Mouse (Mus musculus) embryonic facial prominence, embryonic 14.5 days (tissue): ENCODE measurements around the gene Hspa12b. TPM values are rescaled to one million over a fixed set of nuclear protein-coding genes. Genes with fewer than 3 reads are reported as not detected.

Experiments
- ATAC-seq: fragments of 200-750 bp; cut with Nextera tagmentation; 2 replicates; pipeline ENCODE4 v1.8.0; 2017; ENCODE audit warnings: low read depth, moderate number of reproducible peaks, moderate TSS enrichment
- DNase-seq: peaks from one replicate; pipeline ENCODE4 v3.0.0-alpha.2; 2015; ENCODE audit warnings: low spot score
- H3K27ac ChIP-seq: fragments of 300-500 bp; sonication (generic); replicated peaks from 2 replicates; pipeline ENCODE4 v1.5.1; 2014; ENCODE audit warnings: low read depth, mild to moderate bottlenecking, low read length, moderate library complexity
- H3K27me3 ChIP-seq: fragments of 300-500 bp; sonication (generic); replicated peaks from 2 replicates; pipeline ENCODE4 v1.6.1; 2014; ENCODE audit warnings: low read length; ENCODE audit not compliant: control insufficient read depth, insufficient read depth
- H3K36me3 ChIP-seq: fragments of 300-500 bp; sonication (generic); 2 replicates; pipeline ENCODE4 v1.6.1; 2014; ENCODE audit warnings: low read length, mixed read lengths; ENCODE audit not compliant: control insufficient read depth, insufficient read depth
- H3K4me1 ChIP-seq: fragments of 300-500 bp; sonication (generic); 2 replicates; pipeline ENCODE4 v1.6.1; 2014; ENCODE audit warnings: antibody characterized with exemption, low read length; ENCODE audit not compliant: control insufficient read depth, insufficient read depth
- H3K4me2 ChIP-seq: fragments of 300-500 bp; sonication (generic); 2 replicates; pipeline ENCODE4 v1.6.1; 2014; ENCODE audit warnings: low read depth, mild to moderate bottlenecking, low read length, moderate library complexity, mixed read lengths
- H3K4me3 ChIP-seq: fragments of 300-500 bp; sonication (generic); 2 replicates; pipeline ENCODE4 v1.5.1; 2014; ENCODE audit warnings: low read depth, mild to moderate bottlenecking, low read length
- H3K9ac ChIP-seq: fragments of 300-500 bp; sonication (generic); 2 replicates; pipeline ENCODE4 v1.6.1; 2014; ENCODE audit warnings: low read depth, mild to moderate bottlenecking, low read length, moderate library complexity, mixed read lengths
- H3K9me3 ChIP-seq: fragments of 300-500 bp; sonication (generic); 2 replicates; pipeline ENCODE4 v1.6.1; 2016; ENCODE audit warnings: low read length; ENCODE audit not compliant: control insufficient read depth
- WGBS: fragments of 180-500 bp; shearing (Covaris S2); extraction: QIAGEN DNeasy Blood & Tissue Kit; methylation state at CpG from one replicate; pipeline ENCODE4 v1.1.7; 2014; 5-methylcytosine and 5-hydroxymethylcytosine counted together
- polyA plus RNA-seq: library from polyadenylated mRNA; unstranded; fragments of >200 nt; fragmentation: Nextera tagmentation; extraction: Ambion mirVana; gene quantifications from 2 replicates; pipeline ENCODE4 v1.2.1, GENCODE M21; 2014

The Hspa12b gene
- polyA plus RNA-seq: 9.2 and 10.9 TPM in 2 replicates

GRCm38 (mm10) chr2:131127161-131127730 lies at the start of gene Hspa12b:
Gene Hspa12b (plus strand): TSS chr2:131127280.
- ATAC-seq (peak; percentile 96), DNase-seq (peak; percentile 89)
- Histone ChIP-seq H3K4me2 (peak within 1 kb of the TSS; percentile 80), H3K27ac (peak within 1 kb of the TSS; percentile 88), H3K27me3 (no peaks in the 10 kb centered on the region), H3K9ac (peak within 1 kb of the TSS; percentile 89), H3K36me3 (0 out of 2 replicates have a peak, but pooled peaks cover 4% of the 10 kb centered on the region), H3K4me3 (peak within 1 kb of the TSS; percentile 74), H3K9me3 (no peaks in the 10 kb centered on the region), H3K4me1 (peaks cover 25% of the 10 kb centered on the region)
- 4% methylated on average over 4 of the region's 28 CpGs for WGBS

DNA sequence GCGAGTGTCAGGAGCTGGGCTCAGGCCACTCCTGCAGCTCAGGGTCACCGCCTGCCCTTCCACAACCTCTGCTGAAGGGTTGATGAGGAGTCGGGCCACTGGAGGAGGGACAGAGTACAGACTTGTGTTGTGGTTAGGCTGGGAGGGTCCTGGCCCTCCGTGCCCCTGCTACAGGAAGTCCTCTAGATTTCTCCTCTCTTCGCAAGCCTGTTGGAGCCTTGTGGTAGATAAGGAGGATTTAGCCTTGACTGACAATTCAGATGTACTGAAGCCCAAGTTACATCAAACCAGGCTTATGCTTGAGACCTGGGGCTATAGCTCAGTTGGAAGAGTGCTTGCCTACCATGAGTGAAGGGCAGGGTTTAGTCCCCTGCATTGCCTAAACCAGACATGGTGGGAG lies 46.6 kb upstream of the Hspa12b start:
- H3K4me2 ChIP-seq: no peak overlapping the region
- no peaks in the 10 kb centered on the region for H3K9me3 ChIP-seq
- no peaks in the 10 kb centered on the region for H3K27me3 ChIP-seq
- H3K4me3 ChIP-seq: no peak overlapping the region
- no peaks in the 10 kb centered on the region for H3K4me1 ChIP-seq
- no peak overlapping the region for H3K9ac ChIP-seq
- H3K36me3 ChIP-seq: no peaks in the 10 kb centered on the region
- H3K27ac ChIP-seq: no peak overlapping the region
- DNase-seq (no peak), ATAC-seq (no peak)
- WGBS: 77% methylated on average over 5 of the region's 5 CpGs

DNA sequence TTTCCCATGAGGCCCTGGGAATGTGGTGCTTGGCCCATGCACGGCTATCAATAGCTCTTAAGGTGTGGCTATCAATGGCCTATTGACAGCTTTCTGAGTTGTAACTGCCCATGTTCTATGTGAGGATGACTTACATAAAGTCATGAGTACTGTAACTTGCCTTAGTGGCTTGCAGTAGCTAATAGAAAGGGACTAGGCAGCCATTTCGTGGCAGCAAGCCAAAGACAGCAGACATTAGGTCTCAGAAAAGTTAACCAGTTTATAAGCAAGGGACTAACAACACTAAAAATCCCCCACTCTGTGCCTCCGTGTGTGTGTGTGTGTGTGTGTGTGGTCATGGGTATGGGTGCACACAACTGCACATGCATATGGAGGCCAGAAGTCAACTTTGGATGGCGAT lies 42.9 kb upstream of the Hspa12b start:
- Histone ChIP-seq H3K27me3 (no peaks in the 10 kb centered on the region), H3K9me3 (no peaks in the 10 kb centered on the region), H3K9ac (no peak overlapping the region), H3K4me2 (no peak overlapping the region), H3K27ac (no peak overlapping the region), H3K4me3 (no peak overlapping the region), H3K36me3 (no peaks in the 10 kb centered on the region), H3K4me1 (no peaks in the 10 kb centered on the region)
- DNase-seq (no peak), ATAC-seq (no peak)
- 84% methylated on average over 4 of the region's 4 CpGs for WGBS

GRCm38 (mm10) chr2:131086667-131087390 lies 40.3 kb upstream of the Hspa12b start, which contains the start of gene Siglec1:
Gene Siglec1 (minus strand): TSS chr2:131086765.
- H3K4me2 ChIP-seq: no peak within 1 kb of the TSS

DNA sequence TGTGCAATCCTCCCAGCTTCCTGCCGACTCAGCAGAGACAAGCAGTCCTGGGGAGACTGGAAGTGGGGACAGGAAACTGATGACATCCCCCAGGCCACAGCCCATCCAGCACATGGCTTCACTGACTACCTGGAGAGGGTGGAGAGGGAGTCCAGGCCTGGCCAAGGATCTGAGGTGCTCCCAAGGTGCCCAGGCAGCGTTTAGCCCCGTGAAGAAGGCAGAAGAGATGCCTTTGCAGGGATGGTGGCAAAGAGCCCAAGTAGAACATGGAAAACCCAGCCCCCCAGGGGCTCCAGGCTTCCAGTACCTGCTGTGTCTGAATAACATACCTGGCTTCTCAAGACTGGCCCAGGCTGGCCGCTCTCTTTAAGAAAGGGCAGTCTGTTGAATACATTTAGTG lies 38.5 kb upstream of the Hspa12b start:
- no peak for ATAC-seq
- Histone ChIP-seq H3K4me3 (no peak overlapping the region), H3K9me3 (no peaks in the 10 kb centered on the region), H3K9ac (no peak overlapping the region), H3K27me3 (no peaks in the 10 kb centered on the region), H3K4me2 (no peak overlapping the region), H3K36me3 (no peaks in the 10 kb centered on the region), H3K4me1 (no peaks in the 10 kb centered on the region), H3K27ac (no peak overlapping the region)
- WGBS: 69% methylated on average over 4 of the region's 4 CpGs
- no peak for DNase-seq

More at GRCm38 (mm10) chr2:131086667-131087390, 40.3 kb upstream of the Hspa12b start, which contains the start of gene Siglec1:
- Histone ChIP-seq H3K4me1 (no peaks in the 10 kb centered on the region), H3K27ac (no peak within 1 kb of the TSS), H3K36me3 (no peaks in the 10 kb centered on the region), H3K9me3 (no peaks in the 10 kb centered on the region), H3K9ac (peak within 1 kb of the TSS; percentile 30; the same call in 1 of the 2 replicates), H3K27me3 (no peaks in the 10 kb centered on the region), H3K4me3 (no peak within 1 kb of the TSS)
- DNase-seq: no peak
- WGBS: 88% methylated on average over 11 of the region's 11 CpGs
- no peak for ATAC-seq

DNA sequence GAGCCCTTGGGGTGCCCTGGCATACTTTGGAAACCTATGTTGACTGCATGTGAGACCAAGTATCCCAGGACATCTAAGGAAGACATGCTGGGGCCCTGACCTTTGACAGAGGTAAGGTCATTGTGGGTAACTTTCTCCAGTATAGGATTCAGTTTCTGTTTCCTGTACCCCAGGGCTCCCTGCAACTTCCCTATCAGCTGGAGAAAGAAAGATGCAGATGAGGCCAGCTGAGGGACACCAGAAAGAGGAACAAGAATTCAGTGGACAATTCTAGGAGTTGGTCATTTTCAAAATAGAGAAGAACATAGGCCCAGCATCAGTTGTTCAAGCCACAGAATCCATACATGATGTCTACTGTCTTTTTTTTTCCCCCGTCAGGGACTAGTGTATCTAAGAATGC lies 37.4 kb upstream of the Hspa12b start:
- no peak for ATAC-seq
- H3K36me3 ChIP-seq: no peaks in the 10 kb centered on the region
- H3K9ac ChIP-seq: no peak overlapping the region
- H3K4me2 ChIP-seq: no peak overlapping the region
- H3K27ac ChIP-seq: no peak overlapping the region
- no peaks in the 10 kb centered on the region for H3K9me3 ChIP-seq
- H3K27me3 ChIP-seq: no peaks in the 10 kb centered on the region
- no peak for DNase-seq
- H3K4me1 ChIP-seq: no peaks in the 10 kb centered on the region
- no peak overlapping the region for H3K4me3 ChIP-seq
- 80% methylated on average over 1 of the region's 1 CpGs for WGBS

DNA sequence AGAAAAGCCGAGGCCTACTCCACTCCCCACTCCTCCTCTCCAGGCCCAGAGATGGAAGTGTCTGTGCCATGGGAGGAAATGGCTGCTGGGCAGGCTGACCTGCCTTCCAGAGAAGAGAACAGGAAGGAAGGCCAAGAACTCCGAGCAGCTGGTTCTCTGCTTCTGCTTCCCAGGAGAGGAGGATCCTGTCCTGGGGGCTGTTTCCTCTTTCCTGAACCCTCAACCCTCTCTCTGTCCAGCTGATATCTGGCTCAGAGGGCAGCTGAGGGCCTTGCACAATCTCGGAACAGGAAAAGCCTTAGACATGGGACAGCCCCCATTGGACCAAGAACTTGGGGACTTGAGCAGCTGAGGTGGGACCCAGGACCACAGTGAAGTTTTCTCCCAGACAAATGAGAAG lies 36.2 kb upstream of the Hspa12b start:
- Histone ChIP-seq H3K4me3 (no peak overlapping the region), H3K27ac (no peak overlapping the region), H3K4me2 (no peak overlapping the region), H3K9me3 (no peaks in the 10 kb centered on the region), H3K36me3 (no peaks in the 10 kb centered on the region), H3K4me1 (no peaks in the 10 kb centered on the region), H3K9ac (no peak overlapping the region), H3K27me3 (no peaks in the 10 kb centered on the region)
- WGBS: 61% methylated on average over 3 of the region's 3 CpGs
- ATAC-seq (no peak), DNase-seq (no peak)

DNA sequence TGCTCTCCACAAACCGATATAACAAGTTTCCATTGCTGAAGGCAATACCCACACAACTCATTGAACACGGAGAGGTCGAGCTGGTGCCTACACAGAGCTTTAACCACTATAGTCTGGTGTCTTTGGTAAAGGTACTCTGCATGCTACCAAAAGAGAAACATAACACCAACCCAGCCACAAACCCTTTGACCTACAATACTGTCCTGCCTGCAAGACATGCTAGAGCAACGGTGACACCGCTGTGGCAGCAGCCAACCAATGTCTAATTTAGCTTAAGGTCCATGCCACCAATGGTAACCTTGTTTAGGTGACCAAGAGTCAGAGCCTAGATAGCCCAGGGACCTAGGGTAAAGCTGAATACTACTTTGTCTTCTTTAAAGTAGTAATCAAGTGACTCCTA lies 33.5 kb upstream of the Hspa12b start:
- 75% methylated on average over 5 of the region's 5 CpGs for WGBS
- H3K27ac ChIP-seq: no peak overlapping the region
- H3K4me1 ChIP-seq: peaks cover 8% of the 10 kb centered on the region; the same call in 1 of the 2 replicates
- H3K9me3 ChIP-seq: no peaks in the 10 kb centered on the region
- H3K4me2 ChIP-seq: no peak overlapping the region
- no peaks in the 10 kb centered on the region for H3K27me3 ChIP-seq
- ATAC-seq (no peak), DNase-seq (no peak)
- no peak overlapping the region for H3K9ac ChIP-seq
- no peaks in the 10 kb centered on the region for H3K36me3 ChIP-seq
- no peak overlapping the region for H3K4me3 ChIP-seq
